Mouse (Mus musculus): Measurements from ENCODE around the gene Csnka2ip. TPM values are rescaled to one million over a fixed set of nuclear protein-coding genes. Genes with fewer than 3 reads are reported as not detected.

The Csnka2ip gene
- polyA plus RNA-seq, 1 experiment = not detected

DNA sequence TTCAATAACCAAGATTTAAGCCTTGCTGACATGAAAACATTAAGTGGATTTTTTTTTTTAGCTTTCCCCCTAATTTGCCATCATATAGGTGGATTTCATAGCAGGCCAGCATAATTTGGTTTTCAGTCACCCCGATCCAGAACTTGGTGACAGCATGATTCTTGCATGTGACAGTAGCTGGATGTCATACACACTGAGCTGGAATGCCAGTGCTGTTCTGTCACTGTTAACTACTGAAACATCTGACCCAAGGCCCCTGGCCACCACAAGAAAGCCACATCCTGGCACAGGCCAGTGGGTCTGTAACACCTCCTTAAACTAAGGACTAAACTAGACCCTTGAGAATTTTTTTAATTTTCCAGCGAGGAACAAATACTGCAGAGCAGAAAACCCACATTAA lies 15.4 kb downstream of the Csnka2ip start:
- no peak overlapping the region for H3K27ac ChIP-seq (ENCODE audit: insufficient read depth, low read depth, low read length)
- 64% methylated on average over 2 of the region's 2 CpGs for WGBS
- TF ChIP-seq CTCF (conservative IDR thresholded peaks at IDR 0.05; ENCODE audit: insufficient read depth, insufficient read length, low read depth, low read length) (no peak), POLR2A (IDR thresholded peaks at IDR 0.05; ENCODE audit: low read depth, low read length) (no peak)
- no peaks in the 10 kb centered on the region for H3K4me1 ChIP-seq (ENCODE audit: control insufficient read depth, insufficient read depth, low read length)
- no peak for DNase-seq
- H3K4me3 ChIP-seq (ENCODE audit: insufficient read depth, low read depth, low read length) = no peak overlapping the region
- H3K27me3 ChIP-seq (replicated peaks; ENCODE audit: control insufficient read depth, insufficient read depth, low read length) = no peaks in the 10 kb centered on the region
- H3K36me3 ChIP-seq (ENCODE audit: control insufficient read depth, insufficient read depth, low read length) = no peaks in the 10 kb centered on the region

- Histone ChIP-seq H3K27ac (ENCODE audit: insufficient read depth, low read depth, low read length) (no peak overlapping the region), H3K36me3 (ENCODE audit: control insufficient read depth, insufficient read depth, low read length) (no peaks in the 10 kb centered on the region), H3K27me3 (replicated peaks; ENCODE audit: control insufficient read depth, insufficient read depth, low read length) (no peaks in the 10 kb centered on the region), H3K4me1 (ENCODE audit: control insufficient read depth, insufficient read depth, low read length) (no peaks in the 10 kb centered on the region), H3K4me3 (ENCODE audit: insufficient read depth, low read depth, low read length) (no peak overlapping the region)
- DNase-seq = no peak
- WGBS = 79% methylated on average over 4 of the region's 4 CpGs
- TF ChIP-seq POLR2A (IDR thresholded peaks at IDR 0.05; ENCODE audit: low read depth, low read length) = no peak
- TF ChIP-seq CTCF (conservative IDR thresholded peaks at IDR 0.05; ENCODE audit: insufficient read depth, insufficient read length, low read depth, low read length) = no peak
These were observed 16.0 kb downstream of the Csnka2ip start for GRCm38 (mm10) chr16:64586262-64586619.

DNA sequence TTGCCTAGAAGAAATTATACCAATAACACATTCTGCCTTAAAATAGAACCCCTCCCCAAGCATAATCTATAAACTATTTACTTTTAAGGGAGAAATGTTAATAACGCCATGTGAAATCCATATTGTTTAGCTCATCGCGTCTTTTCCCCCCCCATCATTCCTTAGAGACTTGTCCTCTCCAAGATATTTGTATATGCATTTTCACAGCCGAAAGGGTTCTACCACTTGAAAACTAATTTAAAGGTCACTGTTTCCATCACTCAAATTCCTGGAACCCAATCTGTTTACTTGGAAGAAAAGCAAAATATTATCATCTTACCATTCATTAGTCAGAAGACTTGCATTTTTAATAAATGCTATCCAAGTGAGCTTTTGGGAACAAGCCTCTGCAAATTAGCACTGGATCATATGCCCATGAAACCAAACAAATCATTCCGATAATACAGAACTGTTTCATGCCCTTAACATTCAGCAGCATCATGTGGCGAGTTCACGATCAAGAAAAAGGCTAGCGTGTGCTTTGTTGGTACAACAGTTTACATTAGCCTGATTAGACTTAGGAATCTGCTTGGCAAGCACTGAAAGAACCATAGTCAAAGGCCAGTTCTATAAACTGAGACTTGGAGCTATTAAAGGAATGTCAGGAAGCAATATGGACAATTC lies 16.5 kb downstream of the Csnka2ip start:
- H3K27ac ChIP-seq (ENCODE audit: insufficient read depth, low read depth, low read length) = no peak overlapping the region
- H3K4me3 ChIP-seq (ENCODE audit: insufficient read depth, low read depth, low read length) = no peak overlapping the region
- WGBS = 89% methylated on average over 8 of the region's 8 CpGs
- no peak for TF ChIP-seq POLR2A (IDR thresholded peaks at IDR 0.05; ENCODE audit: low read depth, low read length)
- TF ChIP-seq CTCF (conservative IDR thresholded peaks at IDR 0.05; ENCODE audit: insufficient read depth, insufficient read length, low read depth, low read length) = no peak
- no peaks in the 10 kb centered on the region for H3K27me3 ChIP-seq (replicated peaks; ENCODE audit: control insufficient read depth, insufficient read depth, low read length)
- no peaks in the 10 kb centered on the region for H3K4me1 ChIP-seq (ENCODE audit: control insufficient read depth, insufficient read depth, low read length)
- H3K36me3 ChIP-seq (ENCODE audit: control insufficient read depth, insufficient read depth, low read length) = no peaks in the 10 kb centered on the region
- no peak for DNase-seq

DNA sequence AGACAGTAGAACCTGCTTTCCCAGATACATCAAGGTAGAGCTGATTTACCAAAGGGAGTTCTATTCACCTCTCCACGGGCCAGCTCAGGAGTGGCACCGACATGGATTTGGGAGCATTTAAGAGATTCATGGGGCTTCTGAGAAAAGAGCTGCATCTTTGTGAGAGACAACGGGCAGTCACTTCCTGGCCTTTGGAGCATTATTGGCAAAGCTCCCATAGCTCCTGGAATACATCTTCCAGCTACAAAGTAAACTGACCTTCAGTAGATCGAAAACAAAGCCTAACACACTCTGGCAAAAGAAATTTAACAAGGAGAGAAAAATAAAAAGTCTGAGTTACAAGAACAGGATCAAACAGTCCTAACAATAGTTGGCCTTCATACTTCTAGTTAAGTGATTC lies 17.6 kb downstream of the Csnka2ip start:
- TF ChIP-seq POLR2A (IDR thresholded peaks at IDR 0.05; ENCODE audit: low read depth, low read length) = no peak
- no peak for TF ChIP-seq CTCF (conservative IDR thresholded peaks at IDR 0.05; ENCODE audit: insufficient read depth, insufficient read length, low read depth, low read length)
- 75% methylated on average over 4 of the region's 4 CpGs for WGBS
- H3K4me1 ChIP-seq (ENCODE audit: control insufficient read depth, insufficient read depth, low read length) = no peaks in the 10 kb centered on the region
- H3K4me3 ChIP-seq (ENCODE audit: insufficient read depth, low read depth, low read length) = no peak overlapping the region
- no peaks in the 10 kb centered on the region for H3K36me3 ChIP-seq (ENCODE audit: control insufficient read depth, insufficient read depth, low read length)
- H3K27me3 ChIP-seq (replicated peaks; ENCODE audit: control insufficient read depth, insufficient read depth, low read length) = no peaks in the 10 kb centered on the region
- DNase-seq = no peak
- H3K27ac ChIP-seq (ENCODE audit: insufficient read depth, low read depth, low read length) = no peak overlapping the region

DNA sequence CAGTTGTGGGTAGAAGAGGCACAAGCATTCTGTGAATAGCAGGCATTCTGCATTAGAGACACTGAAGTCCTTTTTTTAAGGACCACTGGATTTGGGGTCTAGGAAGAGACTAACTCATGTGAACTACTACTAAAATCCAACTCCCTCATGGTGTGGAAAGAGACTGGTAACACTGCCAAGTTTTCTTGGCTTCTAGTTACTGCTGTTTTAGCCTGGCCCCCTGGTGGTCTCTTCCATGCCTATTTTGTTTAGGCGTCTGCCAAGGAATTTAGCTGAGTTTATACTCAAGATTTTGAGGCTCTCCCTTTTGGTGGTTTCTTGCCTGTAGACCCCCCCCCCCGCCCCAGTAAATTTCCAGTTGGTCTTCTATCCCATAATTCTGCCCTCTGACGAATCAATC lies 18.8 kb downstream of the Csnka2ip start:
- TF ChIP-seq CTCF (conservative IDR thresholded peaks at IDR 0.05; ENCODE audit: insufficient read depth, insufficient read length, low read depth, low read length) (no peak), POLR2A (IDR thresholded peaks at IDR 0.05; ENCODE audit: low read depth, low read length) (no peak)
- Histone ChIP-seq H3K36me3 (ENCODE audit: control insufficient read depth, insufficient read depth, low read length) (no peaks in the 10 kb centered on the region), H3K4me1 (ENCODE audit: control insufficient read depth, insufficient read depth, low read length) (no peaks in the 10 kb centered on the region), H3K27ac (ENCODE audit: insufficient read depth, low read depth, low read length) (no peak overlapping the region), H3K4me3 (ENCODE audit: insufficient read depth, low read depth, low read length) (no peak overlapping the region), H3K27me3 (replicated peaks; ENCODE audit: control insufficient read depth, insufficient read depth, low read length) (no peaks in the 10 kb centered on the region)
- 66% methylated on average over 3 of the region's 3 CpGs for WGBS
- no peak for DNase-seq

- no peak overlapping the region for H3K27ac ChIP-seq (ENCODE audit: insufficient read depth, low read depth, low read length)
- H3K4me3 ChIP-seq (ENCODE audit: insufficient read depth, low read depth, low read length) = no peak overlapping the region
- no peak for DNase-seq
- H3K4me1 ChIP-seq (ENCODE audit: control insufficient read depth, insufficient read depth, low read length) = no peaks in the 10 kb centered on the region
- TF ChIP-seq CTCF (conservative IDR thresholded peaks at IDR 0.05; ENCODE audit: insufficient read depth, insufficient read length, low read depth, low read length) = no peak
- no peak for TF ChIP-seq POLR2A (IDR thresholded peaks at IDR 0.05; ENCODE audit: low read depth, low read length)
- 80% methylated on average over 8 of the region's 8 CpGs for WGBS
- H3K27me3 ChIP-seq (replicated peaks; ENCODE audit: control insufficient read depth, insufficient read depth, low read length) = no peaks in the 10 kb centered on the region
- no peaks in the 10 kb centered on the region for H3K36me3 ChIP-seq (ENCODE audit: control insufficient read depth, insufficient read depth, low read length)
These were observed 32.7 kb downstream of the Csnka2ip start for GRCm38 (mm10) chr16:64569496-64569895.

GRCm38 (mm10) chr16:64563081-64563480 lies 39.1 kb downstream of the Csnka2ip start:
- TF ChIP-seq POLR2A (IDR thresholded peaks at IDR 0.05; ENCODE audit: low read depth, low read length) (no peak), CTCF (conservative IDR thresholded peaks at IDR 0.05; ENCODE audit: insufficient read depth, insufficient read length, low read depth, low read length) (no peak)
- WGBS = 60% methylated on average over 1 of the region's 1 CpGs
- Histone ChIP-seq H3K4me1 (ENCODE audit: control insufficient read depth, insufficient read depth, low read length) (no peaks in the 10 kb centered on the region), H3K27me3 (replicated peaks; ENCODE audit: control insufficient read depth, insufficient read depth, low read length) (no peaks in the 10 kb centered on the region), H3K36me3 (ENCODE audit: control insufficient read depth, insufficient read depth, low read length) (no peaks in the 10 kb centered on the region), H3K27ac (ENCODE audit: insufficient read depth, low read depth, low read length) (no peak overlapping the region), H3K4me3 (ENCODE audit: insufficient read depth, low read depth, low read length) (no peak overlapping the region)
- no peak for DNase-seq

Measured in kidney, adult 2 months (tissue).